Mouse (Mus musculus): ENCODE measurements around the gene Utrn. TPM values are rescaled to one million over a fixed set of nuclear protein-coding genes. Genes with fewer than 3 reads are reported as not detected.
A peak's percentile ranks its signal among the peaks of the same experiment; 100 is the strongest.

The Utrn gene
- total and polyA plus RNA-seq, 3 experiments, result 18.8 to 68.1 (median 61.8) TPM

- Histone ChIP-seq H3K27ac (no peak overlapping the region), H3K27me3 (ENCODE audit: control insufficient read depth, insufficient read depth, low read length) (no peaks in the 10 kb centered on the region), H3K36me3 (ENCODE audit: control insufficient read depth, insufficient read depth, low read length) (peaks cover 12% of the 10 kb centered on the region), H3K4me1 (ENCODE audit: control insufficient read depth, insufficient read depth, low read length) (peaks cover 3% of the 10 kb centered on the region), H3K9ac (ENCODE audit: low read depth, low read length) (no peak overlapping the region), H3K4me3 (no peak overlapping the region), H3K79me2 (replicated peaks; ENCODE audit: control insufficient read depth, insufficient read depth, low read length) (no peaks in the 10 kb centered on the region)
- WGBS, result 37% methylated on average over 1 of the region's 1 CpGs
- no peak for DNase-seq
- TF ChIP-seq POLR2A (IDR thresholded peaks at IDR 0.05; ENCODE audit: insufficient read depth, low read depth, low read length) (no peak), EP300 (IDR thresholded peaks at IDR 0.05; ENCODE audit: insufficient read depth, low read depth, low read length) (no peak)
- intact Hi-C loops (cut with DNase I), result loop anchor here (2.0 to 5.0 kb wide), 2 partner anchors 98 to 543 kb away; no protein-coding TSS in a partner anchor
Observed at GRCm38 (mm10) chr10:12549945-12550540, 319.1 kb downstream of the Utrn start.

- Histone ChIP-seq H3K4me3 (no peak overlapping the region), H3K27ac (no peak overlapping the region), H3K9ac (ENCODE audit: low read depth, low read length) (no peak overlapping the region), H3K27me3 (ENCODE audit: control insufficient read depth, insufficient read depth, low read length) (no peaks in the 10 kb centered on the region), H3K4me1 (ENCODE audit: control insufficient read depth, insufficient read depth, low read length) (peaks cover 3% of the 10 kb centered on the region), H3K36me3 (ENCODE audit: control insufficient read depth, insufficient read depth, low read length) (peaks cover 12% of the 10 kb centered on the region), H3K79me2 (replicated peaks; ENCODE audit: control insufficient read depth, insufficient read depth, low read length) (0 out of 2 replicates have a peak, but pooled peaks cover 2% of the 10 kb centered on the region)
- TF ChIP-seq CTCF (IDR thresholded peaks at IDR 0.05) (no peak), EP300 (IDR thresholded peaks at IDR 0.05; ENCODE audit: insufficient read depth, low read depth, low read length) (no peak), POLR2A (IDR thresholded peaks at IDR 0.05; ENCODE audit: insufficient read depth, low read depth, low read length) (no peak)
- no peak for DNase-seq
- intact Hi-C loops (cut with DNase I), result loop anchor here (2.0 to 5.0 kb wide), 2 partner anchors 97 to 542 kb away; no protein-coding TSS in a partner anchor
- 47% methylated on average over 5 of the region's 5 CpGs for WGBS
Observed at GRCm38 (mm10) chr10:12549261-12549660, 319.9 kb downstream of the Utrn start.

GRCm38 (mm10) chr10:12548616-12549084 lies 320.5 kb downstream of the Utrn start:
- Histone ChIP-seq H3K9ac (ENCODE audit: low read depth, low read length) (peak overlapping the region; percentile 36), H3K27me3 (ENCODE audit: control insufficient read depth, insufficient read depth, low read length) (no peaks in the 10 kb centered on the region), H3K4me1 (ENCODE audit: control insufficient read depth, insufficient read depth, low read length) (peaks cover 3% of the 10 kb centered on the region), H3K27ac (no peak overlapping the region), H3K36me3 (ENCODE audit: control insufficient read depth, insufficient read depth, low read length) (peaks cover 12% of the 10 kb centered on the region), H3K79me2 (replicated peaks; ENCODE audit: control insufficient read depth, insufficient read depth, low read length) (0 out of 2 replicates have a peak, but pooled peaks cover 2% of the 10 kb centered on the region), H3K4me3 (peak overlapping the region; percentile 41)
- TF ChIP-seq CTCF (IDR thresholded peaks at IDR 0.05) (peak; percentile 61), POLR2A (IDR thresholded peaks at IDR 0.05; ENCODE audit: insufficient read depth, low read depth, low read length) (no peak), EP300 (IDR thresholded peaks at IDR 0.05; ENCODE audit: insufficient read depth, low read depth, low read length) (0 out of 2 replicates have a peak, but pooled peaks have one; percentile 27)
- 2% methylated on average over 13 of the region's 13 CpGs for whole genome bisulfite sequencing
- DNase-seq, result peak; percentile 24 to 34
- intact Hi-C loops (cut with DNase I), result loop anchor here (2.0 to 5.0 kb wide), 2 partner anchors 96 to 542 kb away; no protein-coding TSS in a partner anchor

GRCm38 (mm10) chr10:12547037-12547625 lies 322.0 kb downstream of the Utrn start:
- no peak overlapping the region for H3K27ac ChIP-seq
- 39% methylated on average over 6 of the region's 6 CpGs for WGBS
- no peak overlapping the region for H3K9ac ChIP-seq (ENCODE audit: low read depth, low read length)
- TF ChIP-seq CTCF (IDR thresholded peaks at IDR 0.05) (no peak), POLR2A (IDR thresholded peaks at IDR 0.05; ENCODE audit: insufficient read depth, low read depth, low read length) (no peak), EP300 (IDR thresholded peaks at IDR 0.05; ENCODE audit: insufficient read depth, low read depth, low read length) (no peak)
- no peaks in the 10 kb centered on the region for H3K27me3 ChIP-seq (ENCODE audit: control insufficient read depth, insufficient read depth, low read length)
- intact Hi-C loops (cut with DNase I), result loop anchor here (5.0 kb wide), 1 partner anchor 95 kb away; no protein-coding TSS in a partner anchor
- H3K36me3 ChIP-seq (ENCODE audit: control insufficient read depth, insufficient read depth, low read length), result peaks cover 7% of the 10 kb centered on the region; the same call in 1 of the 2 replicates
- no peak for DNase-seq
- no peak overlapping the region for H3K4me3 ChIP-seq
- peaks cover 3% of the 10 kb centered on the region for H3K4me1 ChIP-seq (ENCODE audit: control insufficient read depth, insufficient read depth, low read length)
- 0 out of 2 replicates have a peak, but pooled peaks cover 2% of the 10 kb centered on the region for H3K79me2 ChIP-seq (replicated peaks; ENCODE audit: control insufficient read depth, insufficient read depth, low read length)

GRCm38 (mm10) chr10:12545440-12545839 lies 323.7 kb downstream of the Utrn start:
- DNase-seq, result no peak
- H3K9ac ChIP-seq (ENCODE audit: low read depth, low read length), result no peak overlapping the region
- H3K79me2 ChIP-seq (replicated peaks; ENCODE audit: control insufficient read depth, insufficient read depth, low read length), result 0 out of 2 replicates have a peak, but pooled peaks cover 2% of the 10 kb centered on the region
- H3K4me3 ChIP-seq, result no peak overlapping the region
- H3K4me1 ChIP-seq (ENCODE audit: control insufficient read depth, insufficient read depth, low read length), result peaks cover 3% of the 10 kb centered on the region
- TF ChIP-seq POLR2A (IDR thresholded peaks at IDR 0.05; ENCODE audit: insufficient read depth, low read depth, low read length) (no peak), CTCF (IDR thresholded peaks at IDR 0.05) (no peak), EP300 (IDR thresholded peaks at IDR 0.05; ENCODE audit: insufficient read depth, low read depth, low read length) (no peak)
- WGBS, result 82% methylated on average over 2 of the region's 2 CpGs
- peaks cover 7% of the 10 kb centered on the region; the same call in 1 of the 2 replicates for H3K36me3 ChIP-seq (ENCODE audit: control insufficient read depth, insufficient read depth, low read length)
- H3K27ac ChIP-seq, result no peak overlapping the region
- intact Hi-C loops (cut with DNase I), result loop anchor here (5.0 kb wide), 1 partner anchor 93 kb away; no protein-coding TSS in a partner anchor
- H3K27me3 ChIP-seq (ENCODE audit: control insufficient read depth, insufficient read depth, low read length), result no peaks in the 10 kb centered on the region
